Mouse (Mus musculus) thymus, adult 2 months (tissue): ENCODE data around the gene Plce1. TPM values are rescaled to one million over a fixed set of nuclear protein-coding genes. Genes with fewer than 3 reads are reported as not detected.

Experiments
- DNase-seq: peaks from one replicate; pipeline ENCODE4 v3.0.0; 2021
- H3K27ac ChIP-seq: fragments of 200-500 bp; 2 replicates; pipeline ENCODE4 v1.5.1; 2012; ENCODE audit warnings: low read length, control low read depth; ENCODE audit not compliant: control insufficient read depth, insufficient read depth
- H3K27me3 ChIP-seq: fragments of 200-500 bp; 2 replicates; pipeline ENCODE4 v1.6.1; 2012; ENCODE audit warnings: mild to moderate bottlenecking, low read length, moderate library complexity, mixed read lengths; ENCODE audit not compliant: control insufficient read depth, insufficient read depth
- H3K36me3 ChIP-seq: fragments of 200-500 bp; 2 replicates; pipeline ENCODE4 v1.6.1; 2012; ENCODE audit warnings: mild to moderate bottlenecking, low read length, moderate library complexity; ENCODE audit not compliant: control insufficient read depth, insufficient read depth
- H3K4me1 ChIP-seq: fragments of 200-500 bp; replicated peaks from 2 replicates; pipeline ENCODE4 v1.6.1; 2012; ENCODE audit warnings: low read length; ENCODE audit not compliant: control insufficient read depth, insufficient read depth
- H3K4me3 ChIP-seq: fragments of 200-500 bp; 2 replicates; pipeline ENCODE4 v1.5.1; 2012; ENCODE audit warnings: mild to moderate bottlenecking, low read length, control low read depth, moderate library complexity; ENCODE audit not compliant: control insufficient read depth, insufficient read depth
- CTCF ChIP-seq: fragments of 200-500 bp; IDR thresholded peaks from 2 replicates; pipeline ENCODE4 v1.5.1; 2012; ENCODE audit warnings: mild to moderate bottlenecking, control low read depth, low read length, moderate library complexity, borderline replicate concordance; ENCODE audit not compliant: control insufficient read depth, poor library complexity, insufficient read depth; ENCODE audit errors: extremely low read depth
- POLR2A ChIP-seq: fragments of 200-500 bp; IDR thresholded peaks from 2 replicates; pipeline ENCODE4 v1.6.1; 2012; ENCODE audit warnings: mild to moderate bottlenecking, low read length, control low read depth, moderate library complexity; ENCODE audit not compliant: control insufficient read depth, poor library complexity, insufficient read depth; ENCODE audit errors: extremely low read depth
- WGBS: fragments of 180-500 bp; shearing (Covaris S2); methylation state at CpG from one replicate; pipeline ENCODE4 v1.1.7; 2018; 5-methylcytosine and 5-hydroxymethylcytosine counted together
- polyA plus RNA-seq: library from polyadenylated mRNA; depleted of rRNA; stranded (reverse); fragments of >200 nt; gene quantifications from 2 replicates; pipeline ENCODE4 v1.2.3, GENCODE M21; 2012

Plce1 gene
- polyA plus RNA-seq, 1 experiment, result 1.2 TPM

- no peaks in the 10 kb centered on the region for H3K27me3 ChIP-seq
- DNase-seq, result no peak
- H3K4me3 ChIP-seq, result no peak overlapping the region
- H3K27ac ChIP-seq, result no peak overlapping the region
- TF ChIP-seq CTCF, result no peak
- no peak for TF ChIP-seq POLR2A
- H3K4me1 ChIP-seq, result no peaks in the 10 kb centered on the region
- no peaks in the 10 kb centered on the region for H3K36me3 ChIP-seq
- WGBS, result 84% methylated on average over 5 of the region's 5 CpGs
Observed at GRCm38 (mm10) chr19:38678655-38679054, 197.7 kb downstream of the Plce1 start.

DNA sequence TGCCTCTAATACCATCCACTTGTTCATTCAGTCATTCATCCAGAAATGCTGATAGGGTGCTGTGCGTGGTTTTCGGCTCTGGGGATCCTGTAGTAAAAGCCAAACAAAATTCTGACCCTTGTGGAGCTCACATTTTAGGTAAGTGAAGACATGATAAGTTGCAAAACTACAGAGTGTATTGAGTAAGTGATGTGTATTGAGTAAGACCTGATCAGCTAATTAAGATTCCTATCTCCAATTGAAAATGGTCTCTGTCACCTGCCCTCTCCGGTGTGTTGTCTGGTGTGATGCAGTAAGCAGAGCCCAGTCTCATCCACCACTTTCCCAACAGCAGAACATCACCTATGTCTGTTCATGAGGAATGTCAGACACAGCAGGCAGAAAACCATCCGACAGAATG lies 198.6 kb downstream of the Plce1 start:
- Histone ChIP-seq H3K27me3 (no peaks in the 10 kb centered on the region), H3K4me3 (no peak overlapping the region), H3K4me1 (no peaks in the 10 kb centered on the region), H3K27ac (no peak overlapping the region), H3K36me3 (no peaks in the 10 kb centered on the region)
- DNase-seq, result no peak
- 96% methylated on average over 4 of the region's 4 CpGs for whole genome bisulfite sequencing
- TF ChIP-seq POLR2A (no peak), CTCF (no peak)

DNA sequence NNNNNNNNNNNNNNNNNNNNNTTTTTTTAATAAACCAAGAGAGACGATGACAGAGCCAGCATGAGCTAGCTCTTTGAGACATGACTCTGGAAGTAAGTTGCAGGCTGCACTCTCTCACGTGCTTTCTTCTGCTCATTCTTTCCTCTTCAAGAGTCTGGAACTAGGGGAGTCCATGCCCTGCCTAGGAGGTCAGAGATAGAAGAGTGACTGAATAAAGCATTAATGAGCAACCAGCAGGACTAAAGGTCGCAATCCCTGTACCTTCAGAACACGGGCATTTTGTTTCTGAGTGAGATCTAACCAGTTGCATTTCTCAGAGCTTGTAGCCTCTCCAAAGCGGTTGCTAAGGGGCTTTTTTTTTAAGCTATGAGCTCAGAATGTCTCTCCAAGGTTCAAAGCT lies 206.4 kb downstream of the Plce1 start:
- TF ChIP-seq CTCF, result no peak
- TF ChIP-seq POLR2A, result no peak
- no peak overlapping the region for H3K4me3 ChIP-seq
- WGBS, result 76% methylated on average over 5 of the region's 5 CpGs
- H3K4me1 ChIP-seq, result no peaks in the 10 kb centered on the region
- no peak overlapping the region for H3K27ac ChIP-seq
- no peak for DNase-seq
- no peaks in the 10 kb centered on the region for H3K36me3 ChIP-seq
- no peaks in the 10 kb centered on the region for H3K27me3 ChIP-seq

- Histone ChIP-seq H3K27me3 (no peaks in the 10 kb centered on the region), H3K27ac (no peak overlapping the region), H3K4me3 (no peak overlapping the region), H3K4me1 (no peaks in the 10 kb centered on the region), H3K36me3 (no peaks in the 10 kb centered on the region)
- no peak for DNase-seq
- 90% methylated on average over 4 of the region's 4 CpGs for WGBS
- TF ChIP-seq POLR2A (no peak), CTCF (no peak)
Observed at GRCm38 (mm10) chr19:38688741-38689507, 208.0 kb downstream of the Plce1 start.

- Histone ChIP-seq H3K27me3 (no peaks in the 10 kb centered on the region), H3K36me3 (no peaks in the 10 kb centered on the region), H3K4me1 (no peaks in the 10 kb centered on the region), H3K4me3 (no peak overlapping the region), H3K27ac (no peak overlapping the region)
- WGBS, result 82% methylated on average over 2 of the region's 2 CpGs
- no peak for DNase-seq
- TF ChIP-seq POLR2A (no peak), CTCF (no peak)
Observed at GRCm38 (mm10) chr19:38690276-38690675, 209.4 kb downstream of the Plce1 start.

- H3K4me1 ChIP-seq, result no peaks in the 10 kb centered on the region
- TF ChIP-seq POLR2A, result no peak
- no peak for TF ChIP-seq CTCF
Observed at GRCm38 (mm10) chr19:38691533-38691932, 210.6 kb downstream of the Plce1 start.

More at GRCm38 (mm10) chr19:38691533-38691932, 210.6 kb downstream of the Plce1 start:
- Histone ChIP-seq H3K36me3 (no peaks in the 10 kb centered on the region), H3K27me3 (no peaks in the 10 kb centered on the region), H3K4me3 (no peak overlapping the region), H3K27ac (no peak overlapping the region)
- 93% methylated on average over 6 of the region's 6 CpGs for WGBS
- DNase-seq, result no peak
